Mouse (Mus musculus) lung, postnatal 0 days (tissue): ENCODE measurements around the gene Nrg3.

Experiments used
- CTCF ChIP-seq: IDR thresholded peaks from 2 replicates; pipeline ENCODE4 v1.5.1; 2016; ENCODE audit warnings: antibody characterized with exemption, mild to moderate bottlenecking
- EP300 ChIP-seq: IDR thresholded peaks from 2 replicates; pipeline ENCODE4 v1.6.1; 2016; ENCODE audit warnings: antibody characterized with exemption, mild to moderate bottlenecking, control low read depth

DNA sequence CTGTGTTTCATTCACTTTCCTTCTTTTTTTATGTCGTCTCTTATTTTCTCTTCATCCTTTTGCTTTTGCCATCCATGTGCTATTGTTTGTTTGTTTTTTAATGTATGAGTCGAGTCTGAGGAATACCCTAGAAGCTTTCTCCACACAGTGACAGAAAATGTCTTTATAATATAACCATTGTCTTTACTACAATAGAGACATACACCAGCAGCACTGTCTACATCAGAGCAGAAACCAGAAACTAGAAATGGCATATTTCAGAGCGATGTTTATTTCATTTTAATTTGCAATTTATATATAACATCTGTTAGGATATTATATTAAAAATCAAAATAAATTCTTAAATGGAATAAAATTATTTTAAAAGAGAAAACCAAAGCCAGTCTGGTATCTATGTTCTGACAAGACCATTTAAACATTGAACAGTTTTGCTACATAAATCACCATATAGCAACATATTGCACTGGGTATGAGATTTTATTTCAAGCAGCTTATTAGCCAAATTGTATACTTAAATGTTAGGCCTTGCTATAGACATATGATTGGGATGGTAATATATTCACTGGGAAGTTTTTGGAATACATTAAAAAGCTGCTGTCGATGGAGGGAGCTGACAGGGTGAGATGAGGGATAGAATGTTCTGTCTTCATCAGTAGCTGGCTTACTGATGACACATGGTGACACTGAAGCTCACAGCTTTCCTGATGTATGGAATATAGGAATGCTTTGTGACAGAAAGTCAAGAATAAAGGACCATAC, 120.7 kb downstream of the Nrg3 start:
- TF ChIP-seq CTCF = no peak
- no peak for TF ChIP-seq EP300
